Mouse (Mus musculus) cortical plate, adult 2 months (tissue): Measurements from ENCODE around the gene 1110051M20Rik.

Source experiments
- CTCF ChIP-seq: fragments of 200-500 bp; IDR thresholded peaks from 2 replicates; pipeline ENCODE4 v1.5.1; 2011; ENCODE audit warnings: mild to moderate bottlenecking, control low read depth, low read length; ENCODE audit not compliant: insufficient read depth; ENCODE audit errors: extremely low read depth
- POLR2A ChIP-seq: fragments of 200-500 bp; IDR thresholded peaks from 2 replicates; pipeline ENCODE4 v1.6.1; 2011; ENCODE audit warnings: mild to moderate bottlenecking, low read length, control low read depth; ENCODE audit not compliant: insufficient read depth; ENCODE audit errors: extremely low read depth

DNA sequence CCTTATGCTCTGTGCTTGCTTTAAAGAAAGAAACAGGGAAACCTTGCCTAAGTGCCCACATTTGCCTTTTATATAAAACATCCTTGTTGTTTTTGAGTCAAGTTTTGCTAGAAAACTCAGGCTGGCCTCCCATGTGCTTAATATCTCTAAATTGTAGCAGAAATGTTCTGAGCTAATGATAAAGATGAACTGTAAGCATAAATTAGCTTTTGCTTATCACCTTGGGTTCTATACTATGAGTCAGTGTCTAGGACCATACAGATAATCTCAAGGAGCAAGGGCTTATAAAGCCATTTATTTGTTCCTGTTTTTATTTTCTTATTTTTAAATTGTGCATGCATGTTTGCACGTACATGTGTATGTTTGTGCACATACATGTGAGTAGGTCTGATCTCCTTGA, 98.9 kb downstream of the 1110051M20Rik start:
- no peak for TF ChIP-seq POLR2A
- no peak for TF ChIP-seq CTCF
